Mouse (Mus musculus): ENCODE results near the gene Osm. TPM values are rescaled to one million over a fixed set of nuclear protein-coding genes. Genes with fewer than 3 reads are reported as not detected.

Osm gene
- polyA plus RNA-seq (2017; shearing (Covaris generic)) = 7.5 TPM

GRCm38 (mm10) chr11:4235665-4236545, at the start of gene Osm:
Osm (plus strand) TSS chr11:4236420.

GRCm38 (mm10) chr11:4186486-4187317, 49.5 kb upstream of the Osm start, which contains the start of gene Tbc1d10a:
Tbc1d10a (plus strand) TSS chr11:4186789.

DNA sequence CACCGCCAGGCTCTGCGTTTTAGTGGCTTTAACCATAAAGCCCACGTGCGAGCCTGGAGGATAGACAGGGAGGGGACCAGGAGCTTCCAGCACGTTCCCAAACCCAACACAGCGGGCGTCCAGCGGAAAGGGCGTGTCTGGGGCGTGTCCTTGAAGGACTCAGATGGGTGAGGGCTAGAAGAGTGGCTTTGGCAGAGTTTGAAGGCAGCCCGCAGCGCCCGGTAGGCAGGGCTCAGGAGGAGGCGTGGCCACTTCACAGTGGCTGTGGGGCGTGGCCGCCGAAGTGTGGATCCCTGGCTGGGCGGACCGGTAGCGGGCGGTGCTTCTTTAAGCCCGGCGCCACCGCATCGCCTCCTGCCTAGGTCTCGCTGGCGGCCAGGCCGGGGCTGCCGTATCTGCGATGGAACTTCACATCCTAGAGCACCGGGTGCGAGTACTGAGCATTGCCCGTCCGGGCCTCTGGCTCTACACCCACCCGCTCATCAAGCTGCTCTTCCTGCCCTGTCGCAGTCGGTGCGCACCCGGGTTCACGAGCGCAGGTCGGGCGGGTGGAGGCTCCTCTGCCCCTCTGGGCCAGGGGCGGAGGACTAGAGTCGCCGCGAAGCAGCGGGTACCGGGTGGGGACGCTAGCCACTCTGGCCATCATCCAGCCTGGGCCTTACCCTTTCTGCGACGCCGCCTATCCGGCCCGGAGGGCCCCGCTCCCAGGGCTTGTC, 18.1 kb upstream of the Osm start, which contains the start of gene Castor1:
Gene Castor1, plus strand, starts transcription at position 312 of the 716 bp plus-strand sequence.

GRCm38 (mm10) chr11:4256846-4257607, 20.8 kb downstream of the Osm start, which contains the start of gene Lif:
Lif (plus strand) TSS chr11:4257557.

Other genes starting within 250 kb of the Osm start
- 0.11 TPM for gene Sec14l4, start 205.0 kb upstream of the Osm start, polyA plus RNA-seq (2017; shearing (Covaris generic))
- gene Sec14l3, start 171.6 kb upstream of the Osm start, polyA plus RNA-seq (2017; shearing (Covaris generic)) = 0.62 TPM
- 0.63 TPM for gene Mtfp1, start 141.0 kb upstream of the Osm start, polyA plus RNA-seq (2017; shearing (Covaris generic))
- 0.62 TPM for gene Sec14l2, start 113.0 kb upstream of the Osm start, polyA plus RNA-seq (2017; shearing (Covaris generic))
- 27.5 TPM for gene Rnf215, start 101.2 kb upstream of the Osm start, polyA plus RNA-seq (2017; shearing (Covaris generic))
- 7.3 TPM for gene Ccdc157, start 76.1 kb upstream of the Osm start, polyA plus RNA-seq (2017; shearing (Covaris generic))
- 38.1 TPM for gene Sf3a1, start 76.1 kb upstream of the Osm start, polyA plus RNA-seq (2017; shearing (Covaris generic))
- gene Tbc1d10a, start 49.6 kb upstream of the Osm start, polyA plus RNA-seq (2017; shearing (Covaris generic)) = 93.1 TPM
- gene Castor1, start 18.2 kb upstream of the Osm start, polyA plus RNA-seq (2017; shearing (Covaris generic)) = 25.3 TPM
- gene Lif, start 21.1 kb downstream of the Osm start, polyA plus RNA-seq (2017; shearing (Covaris generic)) = 3.1 TPM
- not detected for gene Hormad2, start 204.7 kb downstream of the Osm start, polyA plus RNA-seq (2017; shearing (Covaris generic))

All from effector memory CD4-positive, alpha-beta T cell, adult 7 months (primary cell).